Mouse (Mus musculus) megakaryocyte, embryonic 14.5 days (primary cell): ENCODE measurements around the gene H2afx. TPM values are rescaled to one million over a fixed set of nuclear protein-coding genes. Genes with fewer than 3 reads are reported as not detected.

Source experiments
- H3K27me3 ChIP-seq: replicated peaks from 2 replicates; pipeline ENCODE3; 2012; ENCODE audit warnings: inconsistent platforms
- H3K36me3 ChIP-seq: replicated peaks from 2 replicates; pipeline ENCODE3; 2012; ENCODE audit warnings: low read length, inconsistent platforms, mixed read lengths
- H3K4me1 ChIP-seq: 2 replicates; pipeline ENCODE4 v1.6.1; 2012; ENCODE audit warnings: inconsistent platforms
- H3K4me3 ChIP-seq: replicated peaks from 2 replicates; pipeline ENCODE3; 2012; ENCODE audit warnings: moderate library complexity, mild to moderate bottlenecking, inconsistent platforms
- H3K9me3 ChIP-seq: 2 replicates; pipeline ENCODE4 v1.6.1; 2012; ENCODE audit warnings: inconsistent platforms
- FLI1 ChIP-seq: IDR thresholded peaks from 2 replicates; pipeline ENCODE4 v1.6.1; 2012; ENCODE audit warnings: low read length, inconsistent platforms, mixed read lengths
- GATA1 ChIP-seq: IDR thresholded peaks from 3 replicates; pipeline ENCODE4 v1.6.1; 2012; ENCODE audit warnings: mixed read lengths, low read length, inconsistent platforms, borderline replicate concordance
- polyA plus RNA-seq: library from polyadenylated mRNA; stranded (reverse); fragments of >175 nt; gene quantifications from 2 replicates; pipeline ENCODE4 v1.2.3, GENCODE M21; 2012; ENCODE audit warnings: low replicate concordance; ENCODE audit not compliant: insufficient read depth

H2afx gene
- polyA plus RNA-seq, 1 experiment = 416 TPM

DNA sequence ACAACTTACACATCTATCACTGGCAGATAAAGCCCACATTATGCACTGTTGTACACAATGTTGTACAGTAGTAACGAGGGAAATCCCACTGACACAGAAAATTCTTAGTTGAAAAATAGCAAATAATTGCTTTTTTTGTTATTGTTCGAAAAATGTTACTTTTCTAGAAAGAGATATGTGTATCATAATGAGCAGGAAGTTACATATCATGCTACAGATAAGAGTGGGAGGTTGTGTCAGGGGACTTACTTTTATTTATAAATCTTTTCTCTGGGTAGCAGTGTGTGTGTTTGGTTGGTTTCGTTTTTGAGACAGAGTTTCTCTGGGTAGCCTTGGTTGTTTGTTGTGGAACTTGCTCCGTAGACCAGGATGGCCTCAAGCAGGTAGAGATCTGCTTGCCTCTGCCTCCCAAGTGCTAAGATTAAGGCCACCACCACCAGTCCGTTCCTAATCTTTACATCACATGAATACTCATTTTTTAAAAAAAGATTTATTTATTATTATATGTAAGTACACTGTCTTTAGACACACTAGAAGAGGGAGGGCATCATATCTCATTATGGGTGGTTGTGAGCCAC is 43.7 kb downstream of the H2afx start:
- Histone ChIP-seq H3K36me3 (peaks cover 29% of the 10 kb centered on the region), H3K4me3 (peak overlapping the region; percentile 100), H3K9me3 (no peaks in the 10 kb centered on the region), H3K4me1 (peaks cover 53% of the 10 kb centered on the region), H3K27me3 (no peaks in the 10 kb centered on the region)
- TF ChIP-seq GATA1 (no peak), FLI1 (no peak)

DNA sequence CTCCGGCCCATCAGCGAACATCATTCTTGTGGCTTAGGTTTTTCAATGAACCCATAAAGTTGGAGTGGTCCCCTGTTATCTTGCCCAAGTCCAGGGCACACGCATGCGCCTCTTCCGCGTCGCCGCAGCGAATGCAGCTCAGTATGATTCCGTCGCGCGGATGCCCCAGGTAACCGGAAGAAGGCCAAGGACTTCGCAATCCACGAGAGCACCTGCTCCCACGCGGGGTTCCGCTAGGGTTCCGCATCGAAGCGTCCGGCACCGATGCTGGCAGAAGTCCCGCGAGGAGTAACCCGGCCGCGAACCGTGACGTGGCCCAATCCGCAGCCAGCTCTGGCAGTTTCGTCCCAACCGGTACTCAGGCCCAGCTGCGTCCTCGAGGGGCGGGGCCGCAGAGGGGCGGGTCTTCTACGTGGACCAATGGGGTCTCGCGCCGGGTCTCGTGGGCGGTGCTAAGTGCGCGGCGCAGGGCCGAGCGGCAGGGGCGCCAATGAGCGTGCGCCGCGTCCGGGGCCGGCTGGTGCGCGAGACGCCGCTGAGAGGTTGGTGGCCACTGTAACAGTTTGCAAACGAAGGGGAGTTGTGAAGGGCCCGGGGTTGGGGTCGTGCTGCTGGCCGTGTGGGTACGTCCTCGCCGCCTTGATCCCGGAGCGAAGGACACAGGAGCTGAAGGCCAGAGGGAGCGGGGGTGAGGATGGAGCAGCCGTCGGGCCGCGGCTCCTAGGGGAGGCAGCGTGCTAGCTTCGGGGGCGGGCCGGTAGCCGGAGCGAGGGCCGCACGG is 44.8 kb downstream of the H2afx start, which contains the start of gene Hyou1:
Gene Hyou1, plus strand, starts transcription at position 437 of the 781 bp plus-strand sequence.
- peaks cover 39% of the 10 kb centered on the region for H3K36me3 ChIP-seq
- peaks cover 43% of the 10 kb centered on the region for H3K4me1 ChIP-seq
- H3K9me3 ChIP-seq = no peaks in the 10 kb centered on the region
- TF ChIP-seq GATA1 (peak; percentile 53; the same call in 1 of the 3 replicates), FLI1 (peak; percentile 33; the same call in 1 of the 2 replicates)
- peak within 1 kb of the TSS; percentile 100 for H3K4me3 ChIP-seq
- H3K27me3 ChIP-seq = no peaks in the 10 kb centered on the region

DNA sequence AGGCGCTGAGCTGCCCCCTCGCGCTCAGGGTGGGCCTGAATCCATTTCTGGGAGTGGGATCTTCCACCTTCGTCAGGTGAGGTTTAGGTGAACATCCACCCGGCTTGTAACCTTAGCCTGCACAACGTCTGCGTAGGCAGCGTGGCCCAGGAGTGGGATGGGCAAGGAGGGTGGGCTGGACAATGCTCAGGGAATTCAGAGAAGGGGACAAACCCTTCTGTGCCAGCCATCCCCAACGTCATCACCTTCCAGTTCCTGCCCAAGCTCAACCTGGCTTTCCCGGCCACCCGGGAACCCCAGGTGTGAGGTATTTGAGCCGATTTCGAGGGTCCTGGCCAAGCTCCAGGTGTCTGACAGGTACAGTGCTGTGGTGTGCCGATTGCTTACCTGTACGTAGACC is 45.4 kb downstream of the H2afx start:
- peaks cover 45% of the 10 kb centered on the region for H3K36me3 ChIP-seq
- H3K9me3 ChIP-seq = no peaks in the 10 kb centered on the region
- peak overlapping the region; percentile 100 for H3K4me3 ChIP-seq
- no peaks in the 10 kb centered on the region for H3K27me3 ChIP-seq
- H3K4me1 ChIP-seq = peaks cover 47% of the 10 kb centered on the region
- no peak for TF ChIP-seq FLI1
- no peak for TF ChIP-seq GATA1

DNA sequence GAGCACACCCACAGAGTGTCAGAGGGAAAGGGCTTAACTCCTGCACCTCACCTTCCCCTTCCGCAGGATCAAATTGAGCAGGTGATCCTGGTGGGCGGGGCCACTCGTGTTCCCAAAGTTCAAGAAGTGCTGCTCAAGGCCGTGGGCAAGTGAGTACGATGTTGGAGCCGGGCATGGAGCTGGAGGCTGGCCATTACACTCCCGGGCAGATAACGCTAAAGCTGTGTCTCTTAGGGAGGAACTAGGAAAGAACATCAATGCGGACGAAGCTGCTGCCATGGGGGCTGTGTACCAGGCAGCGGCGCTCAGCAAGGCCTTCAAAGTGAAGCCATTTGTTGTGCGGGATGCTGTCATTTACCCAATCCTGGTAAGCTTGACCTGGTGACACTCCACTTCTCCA is 50.1 kb downstream of the H2afx start:
- no peaks in the 10 kb centered on the region for H3K9me3 ChIP-seq
- no peak for TF ChIP-seq GATA1
- TF ChIP-seq FLI1 = no peak
- H3K4me3 ChIP-seq = no peak overlapping the region
- no peaks in the 10 kb centered on the region for H3K27me3 ChIP-seq
- H3K4me1 ChIP-seq = peaks cover 45% of the 10 kb centered on the region
- peaks cover 93% of the 10 kb centered on the region for H3K36me3 ChIP-seq

Other genes with a start within 250 kb of the H2afx start
- gene Mfrp, start 233.0 kb upstream of the H2afx start, polyA plus RNA-seq = not detected in 2 replicates
- gene C1qtnf5, start 227.4 kb upstream of the H2afx start, polyA plus RNA-seq = not detected in 2 replicates
- gene Gm49380, start 221.2 kb upstream of the H2afx start, polyA plus RNA-seq = not detected in 2 replicates
- gene Rnf26, start 221.2 kb upstream of the H2afx start, polyA plus RNA-seq = 4.3 and 22.2 TPM in 2 replicates
- gene Mcam, start 200.2 kb upstream of the H2afx start, polyA plus RNA-seq = not detected in 2 replicates
- 2.4 and 3.9 TPM in 2 replicates for gene Cbl, start 100.6 kb upstream of the H2afx start, polyA plus RNA-seq
- gene Ccdc153, start 94.0 kb upstream of the H2afx start, polyA plus RNA-seq = not detected in 2 replicates
- 0.35 TPM in 1 of 2 replicates, not detected in the other for gene Pdzd3, start 83.2 kb upstream of the H2afx start, polyA plus RNA-seq
- 5.5 and 12.5 TPM in 2 replicates for gene Nlrx1, start 66.1 kb upstream of the H2afx start, polyA plus RNA-seq
- 0.19 TPM in 1 of 2 replicates, not detected in the other for gene Abcg4, start 46.1 kb upstream of the H2afx start, polyA plus RNA-seq
- 1.3 and 4.9 TPM in 2 replicates for gene Hinfp, start 29.0 kb upstream of the H2afx start, polyA plus RNA-seq
- 44.6 and 94.5 TPM in 2 replicates for gene C2cd2l, start 14.4 kb upstream of the H2afx start, polyA plus RNA-seq
- 7.1 and 9.5 TPM in 2 replicates for gene Dpagt1, start 8.7 kb upstream of the H2afx start, polyA plus RNA-seq
- 51.1 and 76.9 TPM in 2 replicates for gene Hmbs, start 9.5 kb downstream of the H2afx start, polyA plus RNA-seq
- gene Vps11, start 27.0 kb downstream of the H2afx start, polyA plus RNA-seq = 5.8 and 8.3 TPM in 2 replicates
- gene Hyou1, start 44.8 kb downstream of the H2afx start, polyA plus RNA-seq = 14.1 and 28.1 TPM in 2 replicates
- 10.2 and 10.4 TPM in 2 replicates for gene Slc37a4, start 62.2 kb downstream of the H2afx start, polyA plus RNA-seq
- gene Rps25, start 72.4 kb downstream of the H2afx start, polyA plus RNA-seq = 33.9 and 149 TPM in 2 replicates
- 10.0 and 29.6 TPM in 2 replicates for gene Trappc4, start 72.9 kb downstream of the H2afx start, polyA plus RNA-seq
- gene Ccdc84, start 83.9 kb downstream of the H2afx start, polyA plus RNA-seq = 11.9 and 19.2 TPM in 2 replicates
- not detected in 2 replicates for gene Foxr1, start 106.4 kb downstream of the H2afx start, polyA plus RNA-seq
- gene Upk2, start 120.3 kb downstream of the H2afx start, polyA plus RNA-seq = not detected in 2 replicates
- gene Bcl9l, start 148.1 kb downstream of the H2afx start, polyA plus RNA-seq = 11.6 and 16.1 TPM in 2 replicates
- not detected in 2 replicates for gene Cxcr5, start 227.2 kb downstream of the H2afx start, polyA plus RNA-seq